Mouse (Mus musculus): ENCODE data around the gene Slc25a10. TPM values are rescaled to one million over a fixed set of nuclear protein-coding genes. Genes with fewer than 3 reads are reported as not detected.

Slc25a10 gene
- total RNA-seq (2023) = 10 to 100 TPM; 11.1 to 14.2 TPM

DNA sequence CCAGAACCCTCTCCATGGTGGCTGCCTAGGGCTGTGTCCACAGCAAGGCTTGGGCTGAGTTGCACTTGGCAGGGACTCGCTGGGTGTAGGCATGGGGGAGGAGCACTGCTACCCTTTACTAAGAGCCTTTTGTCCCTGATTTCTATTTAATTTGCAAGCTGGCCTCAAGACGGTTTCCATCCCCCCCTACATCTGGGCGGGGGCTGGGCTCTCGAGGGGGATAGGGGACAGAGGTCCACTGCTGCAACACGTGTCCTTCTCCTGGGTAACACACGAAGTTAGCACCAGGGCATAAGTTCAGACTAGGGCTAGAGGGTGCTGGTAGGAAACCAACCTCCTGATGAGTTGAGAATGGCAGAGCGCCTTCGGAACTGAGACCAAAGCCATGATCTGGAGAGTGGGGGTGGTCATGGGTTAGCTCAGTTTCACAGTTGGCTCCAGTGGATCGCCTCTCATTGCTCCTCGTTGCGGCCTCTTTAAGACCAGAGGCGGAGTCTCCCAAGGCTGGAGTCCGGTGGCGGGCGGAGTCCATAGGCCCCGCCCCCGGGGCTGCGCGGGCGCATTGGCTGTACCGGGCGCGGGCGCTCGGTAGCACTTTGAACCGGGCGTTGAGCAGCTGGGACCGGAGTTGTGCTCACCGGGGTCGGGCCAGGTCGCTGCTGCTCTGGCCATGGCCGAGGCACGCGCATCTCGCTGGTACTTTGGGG, at the start of gene Slc25a10:
Slc25a10 (plus strand) TSS at position 524 of the 707 bp plus-strand sequence.

DNA sequence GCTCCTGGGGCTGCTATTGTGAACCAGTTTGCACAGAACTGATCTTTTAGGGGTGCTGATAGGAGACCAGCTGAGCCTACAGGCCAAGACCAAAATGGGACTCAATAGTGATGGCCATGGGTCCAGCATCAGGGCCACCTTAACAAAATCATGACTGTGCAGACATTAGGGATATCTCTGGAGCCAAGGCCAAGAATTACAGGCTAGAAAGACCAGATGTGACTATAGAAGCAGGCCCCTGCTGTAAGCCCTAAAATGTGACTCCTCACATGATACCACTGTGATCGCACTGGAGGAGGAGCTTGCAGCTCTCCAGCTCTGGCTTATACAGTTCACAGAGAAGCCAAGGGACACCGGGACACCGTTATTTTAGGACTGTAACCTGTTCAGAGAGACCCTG, 49.3 kb upstream of the Slc25a10 start, which contains the start of gene Tspan10:
Tspan10 (plus strand) TSS at position 301 of the 400 bp plus-strand sequence.

DNA sequence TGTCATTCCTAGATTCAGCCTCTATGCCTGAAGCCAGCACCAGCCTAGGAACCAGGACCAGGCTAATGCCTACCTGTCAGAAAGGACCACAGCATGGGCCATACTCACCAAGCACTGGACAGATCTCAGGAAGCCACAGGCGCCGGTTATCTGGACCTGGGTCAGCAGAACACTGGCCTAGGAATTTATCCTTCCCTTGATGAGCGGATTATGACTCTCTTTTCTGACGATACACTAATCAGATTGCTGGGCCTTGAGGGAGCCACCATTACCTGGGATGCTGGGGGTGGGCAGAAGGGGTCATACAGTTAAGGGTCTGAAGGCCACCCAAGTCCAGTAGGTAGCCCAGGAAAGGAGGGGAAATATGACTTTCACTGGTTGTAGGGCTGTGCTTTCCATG, 38.3 kb upstream of the Slc25a10 start, which contains the start of gene Pde6g:
Pde6g (minus strand) TSS at position 195 of the 400 bp plus-strand sequence.

DNA sequence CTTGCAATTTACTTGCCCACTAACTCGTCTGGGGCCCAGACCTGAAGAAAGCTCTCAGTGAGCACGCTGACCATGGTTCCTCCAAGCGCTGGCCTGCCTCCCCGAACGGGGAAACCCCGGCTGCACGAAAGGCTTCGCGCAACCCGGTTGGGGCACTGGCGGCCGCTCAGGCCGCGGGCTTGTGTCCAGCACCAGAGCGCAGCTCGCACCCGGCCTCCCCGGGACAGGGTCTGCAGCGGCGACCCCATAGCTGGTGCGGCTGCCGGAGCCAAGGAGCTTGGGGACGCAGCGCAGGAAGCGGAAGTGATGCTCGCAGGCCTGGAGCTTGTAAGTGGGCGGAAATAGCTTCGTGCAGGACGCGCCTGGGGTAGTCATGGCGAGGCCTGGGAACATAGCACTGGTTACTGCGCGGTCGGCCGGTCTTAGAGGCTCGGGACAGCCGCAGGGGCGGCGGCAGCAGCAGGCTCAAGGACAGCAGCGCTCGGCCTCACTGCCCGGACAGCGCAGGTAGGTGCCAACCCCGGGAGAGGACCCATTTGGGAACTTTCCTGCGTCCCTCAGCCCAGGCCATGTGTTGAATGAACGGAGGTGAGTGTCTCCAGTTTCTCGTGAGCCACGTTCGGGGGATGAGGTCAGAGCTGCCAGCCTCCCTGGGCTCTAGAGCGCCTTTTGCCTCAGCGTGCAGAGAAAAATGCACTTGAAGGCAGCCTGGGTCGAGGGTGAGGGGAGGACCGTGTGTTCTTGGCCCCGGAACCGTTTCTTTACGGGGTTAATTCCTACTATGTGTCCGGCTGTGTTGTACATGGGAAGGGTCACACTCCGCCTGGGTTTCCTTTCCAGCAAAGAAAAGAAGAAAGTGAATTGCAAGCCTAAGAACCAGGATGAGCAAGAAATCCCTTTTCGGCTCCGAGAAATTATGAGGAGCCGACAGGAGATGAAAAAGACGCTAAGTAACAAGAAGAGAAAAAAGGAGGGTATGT, 33.6 kb upstream of the Slc25a10 start, which contains the start of the genes Oxld1 and Ccdc137:
Oxld1 (minus strand) TSS at position 297 of the 980 bp plus-strand sequence.
Ccdc137 (plus strand) TSS at position 344 of the 980 bp plus-strand sequence.

DNA sequence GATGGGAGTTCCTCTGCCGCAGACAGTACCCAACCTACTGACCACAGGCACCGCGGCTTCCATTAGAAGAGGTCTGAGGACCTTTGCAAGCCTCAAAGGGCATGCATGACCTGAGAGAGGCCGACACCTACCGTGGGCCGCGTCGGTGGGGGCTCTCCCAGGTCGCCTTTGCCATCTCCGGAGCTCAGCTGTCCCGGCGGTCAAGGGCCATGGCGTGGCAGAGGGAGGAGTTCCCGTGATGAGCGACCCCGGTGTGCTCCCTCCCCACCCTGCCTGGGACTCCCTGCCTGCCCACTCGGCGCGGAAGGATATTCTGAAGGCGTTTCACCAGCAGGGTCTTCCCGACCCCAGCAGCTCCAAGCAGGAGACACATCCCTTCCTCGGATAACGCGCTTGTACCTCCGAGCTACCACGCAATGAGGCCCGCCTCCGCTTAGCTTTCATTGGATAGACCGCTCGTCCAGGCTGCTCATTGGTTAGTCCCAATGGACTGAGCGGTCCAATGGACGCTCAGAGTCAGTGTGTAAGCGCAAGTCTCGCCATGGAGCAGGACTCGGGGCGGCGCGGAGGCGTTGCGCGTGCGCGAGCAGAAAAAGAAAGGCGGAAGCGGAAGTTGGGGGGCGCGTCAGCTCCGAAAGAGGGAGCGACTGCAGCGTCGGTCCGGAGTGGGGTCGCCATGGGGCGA, 24.4 kb upstream of the Slc25a10 start, which contains the start of gene Arl16:
Arl16 (minus strand) TSS at position 557 of the 685 bp plus-strand sequence.

DNA sequence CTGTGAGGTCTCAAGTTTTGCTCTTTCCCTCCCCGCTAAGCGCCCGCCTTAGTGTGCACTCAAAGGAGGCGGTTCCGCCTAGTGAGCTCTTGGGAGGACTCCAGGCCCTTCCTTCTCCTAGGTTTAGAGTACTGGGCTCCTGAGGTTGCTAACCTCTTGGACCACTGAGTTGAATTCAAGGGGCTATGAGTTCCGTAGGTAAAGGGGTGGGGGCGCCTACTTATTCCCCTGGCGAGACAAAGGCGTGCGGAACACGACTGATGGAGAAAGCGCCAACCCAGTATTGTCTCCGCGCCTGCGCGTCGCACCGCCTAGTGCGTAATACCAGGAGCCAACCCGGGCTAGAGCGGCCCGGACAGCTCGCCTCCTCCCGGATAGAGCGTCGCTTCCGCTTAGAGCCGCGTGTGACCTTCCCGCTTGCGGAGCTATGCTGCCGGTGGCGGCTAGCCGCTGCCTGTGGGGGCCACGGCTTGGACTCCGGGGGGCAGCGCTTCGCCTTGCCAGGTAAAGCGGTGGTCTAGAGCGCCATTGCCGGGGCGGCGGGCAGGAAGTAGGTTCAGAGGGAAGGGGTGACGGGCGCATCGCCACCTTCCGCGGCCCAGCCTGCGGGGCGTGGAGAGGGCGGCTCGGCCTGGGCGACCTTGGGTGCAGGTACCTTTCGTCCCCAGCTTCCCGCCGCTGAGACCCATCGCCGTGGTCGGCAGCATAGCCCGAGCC, 7.2 kb upstream of the Slc25a10 start, which contains the start of gene Mrpl12:
Mrpl12 (plus strand) TSS at position 349 of the 717 bp plus-strand sequence.

DNA sequence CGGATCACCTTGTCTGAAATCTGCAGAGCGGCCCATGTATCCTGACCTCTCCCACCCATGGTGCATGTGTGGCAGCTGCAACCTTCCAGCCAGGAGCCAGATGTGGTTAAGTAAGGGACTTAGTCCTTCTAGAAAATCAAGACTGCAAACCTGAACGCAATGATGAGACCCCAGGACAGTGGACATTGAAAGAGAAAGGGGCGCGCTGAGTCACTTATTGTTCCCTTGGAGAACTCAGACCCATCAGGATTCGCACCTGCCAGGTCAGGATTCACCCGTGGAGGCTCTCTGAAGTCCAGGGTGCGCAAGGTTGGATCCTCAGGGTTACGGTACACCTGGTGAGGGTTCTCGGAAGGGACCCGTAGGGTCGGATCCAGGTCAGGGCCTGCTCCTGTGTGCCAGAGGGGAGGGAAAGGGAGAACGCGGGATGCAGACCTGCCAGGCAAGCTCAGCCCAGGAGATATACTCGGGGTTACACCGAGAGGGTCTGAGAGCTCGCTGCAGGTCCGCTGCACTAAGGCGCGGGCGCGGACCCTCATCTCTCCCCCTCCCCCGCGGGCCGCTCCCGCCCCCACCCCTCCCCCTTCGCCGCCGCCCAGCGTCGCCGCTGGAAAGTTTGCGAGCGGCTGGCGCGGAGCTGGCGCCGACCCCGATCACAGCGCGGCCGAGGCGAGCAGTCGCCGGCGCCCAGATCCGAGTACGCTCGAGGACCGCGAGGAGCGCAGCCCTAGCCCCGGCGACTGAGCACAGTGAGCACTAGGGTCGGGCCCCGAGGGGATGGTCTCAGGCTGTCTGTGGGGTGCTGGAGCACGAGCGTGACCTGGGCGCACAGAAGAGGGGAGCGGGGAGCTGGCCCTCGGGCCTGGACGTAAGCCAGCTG, 38.7 kb downstream of the Slc25a10 start, which contains the start of gene Gcgr:
Gcgr (plus strand) TSS at position 615 of the 880 bp plus-strand sequence.

Other genes with a start within 250 kb of the Slc25a10 start
- gene Actg1, start 143.3 kb upstream of the Slc25a10 start, total RNA-seq (2023) = 1,000 to 10,000 TPM; 2,824 to 3,098 TPM
- gene Fscn2, start 130.3 kb upstream of the Slc25a10 start, total RNA-seq (2023) = not detected
- 10 to 100 TPM; 15.8 to 18.4 TPM for gene Faap100, start 113.1 kb upstream of the Slc25a10 start, total RNA-seq (2023)
- gene Nploc4, start 54.1 kb upstream of the Slc25a10 start, total RNA-seq (2023) = 10 to 100 TPM; 52.6 to 67.1 TPM
- gene Tspan10, start 49.2 kb upstream of the Slc25a10 start, total RNA-seq (2023) = 10 to 100 TPM in 1 of 2 experiments, 1 to 10 TPM in 1; 1.9 to 17.2 TPM
- gene Pde6g, start 38.3 kb upstream of the Slc25a10 start, total RNA-seq (2023) = under 1 TPM in 1 of 2 experiments, not detected in 1; 0.36 TPM
- gene Oxld1, start 33.8 kb upstream of the Slc25a10 start, total RNA-seq (2023) = 1 to 10 TPM; 8.9 to 9.5 TPM
- gene Ccdc137, start 33.7 kb upstream of the Slc25a10 start, total RNA-seq (2023) = 10 to 100 TPM; 11.6 to 12.6 TPM
- 10 to 100 TPM in 1 of 2 experiments, 1 to 10 TPM in 1; 7.8 to 11.3 TPM for gene Arl16, start 24.2 kb upstream of the Slc25a10 start, total RNA-seq (2023)
- 10 to 100 TPM; 25.0 to 26.6 TPM for gene Mrpl12, start 7.2 kb upstream of the Slc25a10 start, total RNA-seq (2023)
- gene Gcgr, start 38.9 kb downstream of the Slc25a10 start, total RNA-seq (2023) = not detected
- gene Mcrip1, start 57.9 kb downstream of the Slc25a10 start, total RNA-seq (2023) = 10 to 100 TPM; 52.0 to 52.6 TPM
- gene Ppp1r27, start 59.3 kb downstream of the Slc25a10 start, total RNA-seq (2023) = not detected
- gene P4hb, start 81.4 kb downstream of the Slc25a10 start, total RNA-seq (2023) = 100 to 1,000 TPM; 348 to 375 TPM
- 100 to 1,000 TPM; 623 to 655 TPM for gene Arhgdia, start 89.8 kb downstream of the Slc25a10 start, total RNA-seq (2023)
- 100 to 1,000 TPM in 1 of 2 experiments, 10 to 100 TPM in 1; 90.1 to 103 TPM for gene Alyref, start 106.5 kb downstream of the Slc25a10 start, total RNA-seq (2023)
- 10 to 100 TPM; 55.8 to 56.4 TPM for gene Anapc11, start 106.6 kb downstream of the Slc25a10 start, total RNA-seq (2023)
- gene Npb, start 116.6 kb downstream of the Slc25a10 start, total RNA-seq (2023) = 1 to 10 TPM in 1 of 2 experiments, not detected in 1; 1.4 TPM
- gene Pcyt2, start 126.1 kb downstream of the Slc25a10 start, total RNA-seq (2023) = 10 to 100 TPM; 66.8 to 75.4 TPM
- 100 to 1,000 TPM; 122 to 125 TPM for gene Sirt7, start 133.4 kb downstream of the Slc25a10 start, total RNA-seq (2023)
- 100 to 1,000 TPM in 1 of 2 experiments, 10 to 100 TPM in 1; 96.6 to 101 TPM for gene Mafg, start 141.8 kb downstream of the Slc25a10 start, total RNA-seq (2023)
- under 1 TPM in 1 of 2 experiments, not detected in 1; 0.27 TPM for gene Pycr1, start 151.9 kb downstream of the Slc25a10 start, total RNA-seq (2023)
- not detected for gene Myadml2, start 156.3 kb downstream of the Slc25a10 start, total RNA-seq (2023)
- gene Notum, start 169.3 kb downstream of the Slc25a10 start, total RNA-seq (2023) = not detected
- 10 to 100 TPM; 77.9 to 83.1 TPM for gene Aspscr1, start 181.1 kb downstream of the Slc25a10 start, total RNA-seq (2023)
- gene Cenpx, start 221.9 kb downstream of the Slc25a10 start, total RNA-seq (2023) = 10 to 100 TPM; 34.6 to 45.6 TPM
- gene Lrrc45, start 222.1 kb downstream of the Slc25a10 start, total RNA-seq (2023) = 10 to 100 TPM; 30.5 to 36.0 TPM
- gene Rac3, start 229.6 kb downstream of the Slc25a10 start, total RNA-seq (2023) = 1 to 10 TPM; 1.0 to 2.9 TPM
- gene Dcxr, start 235.4 kb downstream of the Slc25a10 start, total RNA-seq (2023) = 10 to 100 TPM; 26.2 to 29.1 TPM
- gene Cbr2, start 240.3 kb downstream of the Slc25a10 start, total RNA-seq (2023) = 10 to 100 TPM; 11.8 to 24.2 TPM

All from monocyte, adult 59 days (primary cell).